Mouse (Mus musculus): ENCODE measurements around the gene Polr2m.
A peak's percentile ranks its signal among the peaks of the same experiment; 100 is the strongest.

DNA sequence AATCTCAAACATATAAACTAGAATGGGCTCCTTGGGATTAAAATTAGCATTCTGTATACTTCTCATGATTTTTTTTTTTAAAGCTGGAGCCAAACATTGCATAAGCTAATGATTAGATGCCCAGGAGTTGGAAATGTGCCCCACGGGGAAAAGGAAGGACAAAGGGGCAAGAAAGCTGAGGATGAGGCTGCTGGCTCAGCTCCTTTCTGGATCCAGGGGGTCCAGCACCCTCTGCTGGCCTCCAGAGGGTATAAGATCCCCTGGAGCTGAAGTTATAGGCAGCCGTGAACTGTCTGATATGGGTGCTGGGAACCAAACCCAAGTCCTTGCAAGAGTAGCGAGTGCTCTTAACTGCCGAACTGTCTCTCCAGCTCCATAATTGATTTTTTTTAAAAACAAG is 30.1 kb upstream of the Polr2m start:
- no peak for TF ChIP-seq EP300 (IDR thresholded peaks at IDR 0.05; ENCODE audit: low read depth)
- peak; percentile 25; the same call in 1 of the 2 replicates for TF ChIP-seq CTCF (IDR thresholded peaks at IDR 0.05; ENCODE audit: low read depth)

Data from liver, embryonic 14.5 days (tissue).